Mouse (Mus musculus) forebrain, embryonic 15.5 days (tissue): ENCODE measurements around the gene Il1rapl1. TPM values are rescaled to one million over a fixed set of nuclear protein-coding genes. Genes with fewer than 3 reads are reported as not detected.

Source experiments
- ATAC-seq: fragments of 200-750 bp; cut with Nextera tagmentation; replicated peaks from 2 replicates; pipeline ENCODE4 v1.8.0; 2017; ENCODE audit warnings: mild to moderate bottlenecking, moderate TSS enrichment, moderate library complexity
- H3K27ac ChIP-seq: fragments of 300-500 bp; sonication (generic); replicated peaks from 2 replicates; pipeline ENCODE4 v1.5.1; 2015; ENCODE audit warnings: mild to moderate bottlenecking, inconsistent platforms
- H3K27me3 ChIP-seq: fragments of 300-500 bp; sonication (generic); 2 replicates; pipeline ENCODE4 v1.6.1; 2015; ENCODE audit warnings: inconsistent platforms
- H3K36me3 ChIP-seq: fragments of 300-500 bp; sonication (generic); 2 replicates; pipeline ENCODE4 v1.6.1; 2015; ENCODE audit warnings: mild to moderate bottlenecking, inconsistent platforms
- H3K4me1 ChIP-seq: fragments of 300-500 bp; sonication (generic); 2 replicates; pipeline ENCODE4 v1.6.1; 2015; ENCODE audit warnings: inconsistent platforms
- H3K4me2 ChIP-seq: fragments of 300-500 bp; sonication (generic); replicated peaks from 2 replicates; pipeline ENCODE4 v1.6.1; 2015; ENCODE audit warnings: mild to moderate bottlenecking, inconsistent platforms
- H3K4me3 ChIP-seq: fragments of 300-500 bp; sonication (generic); 2 replicates; pipeline ENCODE4 v1.5.1; 2015; ENCODE audit warnings: mild to moderate bottlenecking, inconsistent platforms
- H3K9ac ChIP-seq: fragments of 300-500 bp; sonication (generic); replicated peaks from 2 replicates; pipeline ENCODE4 v1.6.1; 2015; ENCODE audit warnings: mild to moderate bottlenecking, inconsistent platforms
- H3K9me3 ChIP-seq: fragments of 300-500 bp; sonication (generic); 2 replicates; pipeline ENCODE4 v1.6.1; 2016; ENCODE audit warnings: inconsistent platforms
- WGBS: fragments of 180-500 bp; shearing (Covaris S2); methylation state at CpG from one replicate; pipeline ENCODE4 v1.1.7; 2015; ENCODE audit warnings: mixed read lengths; 5-methylcytosine and 5-hydroxymethylcytosine counted together
- polyA plus RNA-seq: library from polyadenylated mRNA; unstranded; fragments of >200 nt; fragmentation: Nextera tagmentation; extraction: Ambion mirVana; gene quantifications from 2 replicates; pipeline ENCODE4 v1.2.1, GENCODE M21; 2015

The Il1rapl1 gene
- polyA plus RNA-seq, result 2.9 and 3.4 TPM in 2 replicates

DNA sequence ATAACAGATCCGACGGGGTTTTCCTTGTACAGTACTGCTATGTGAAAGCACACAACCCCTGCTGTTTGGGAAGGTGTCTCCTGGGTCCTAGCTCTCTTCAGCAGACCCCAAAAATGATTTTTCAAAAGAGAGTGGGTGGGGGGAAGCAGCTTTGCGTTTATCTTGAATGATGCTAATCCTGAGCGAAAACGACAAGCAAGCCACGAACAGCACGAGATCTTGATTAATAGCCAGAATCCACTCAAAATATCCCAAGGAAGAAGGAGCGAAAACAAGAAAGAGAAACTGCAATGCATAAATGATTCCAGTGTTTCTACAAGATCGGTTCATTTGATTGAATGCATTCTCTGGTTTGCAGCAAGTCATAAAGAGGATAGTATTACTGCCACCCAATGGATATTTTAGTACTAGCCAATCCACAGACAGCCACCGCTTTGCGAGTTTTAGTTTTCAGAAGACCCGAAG is at the start of gene Il1rapl1:
Gene Il1rapl1, minus strand, starts transcription at position 37 of the 465 bp plus-strand sequence.
- Histone ChIP-seq H3K9ac (peak within 1 kb of the TSS; percentile 44), H3K36me3 (no peaks in the 10 kb centered on the region), H3K9me3 (no peaks in the 10 kb centered on the region), H3K27ac (peak within 1 kb of the TSS; percentile 71), H3K4me1 (no peaks in the 10 kb centered on the region), H3K4me2 (peak within 1 kb of the TSS; percentile 43), H3K27me3 (no peaks in the 10 kb centered on the region), H3K4me3 (peak within 1 kb of the TSS; percentile 42)
- ATAC-seq, result peak; percentile 90
- WGBS, result 17% methylated on average over 12 of the region's 12 CpGs

DNA sequence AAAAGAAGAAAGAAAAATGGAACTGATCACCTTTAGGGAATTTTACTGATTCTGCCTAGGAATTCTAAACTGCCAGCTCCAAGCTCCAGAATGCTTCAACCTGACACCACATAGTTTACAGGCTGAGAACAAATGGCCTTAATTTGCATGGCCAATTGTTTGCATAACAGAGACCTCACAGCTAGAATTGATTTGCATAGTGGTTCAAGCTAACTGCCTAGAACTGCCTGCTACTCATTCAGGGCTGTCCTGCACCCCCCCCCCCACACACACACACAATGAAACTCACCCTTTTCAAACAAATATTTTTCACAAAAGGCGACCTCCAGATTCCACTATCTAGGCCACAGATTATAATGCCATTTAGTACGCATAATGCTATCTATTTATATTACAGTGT is 42.6 kb upstream of the Il1rapl1 start:
- ATAC-seq, result no peak; the same call in 1 of the 2 replicates
- no peaks in the 10 kb centered on the region for H3K9me3 ChIP-seq
- no peak overlapping the region for H3K4me2 ChIP-seq
- H3K4me1 ChIP-seq, result no peaks in the 10 kb centered on the region
- no peaks in the 10 kb centered on the region for H3K36me3 ChIP-seq
- H3K27me3 ChIP-seq, result no peaks in the 10 kb centered on the region
- 33% methylated on average over 2 of the region's 2 CpGs for WGBS
- H3K27ac ChIP-seq, result no peak overlapping the region
- no peak overlapping the region for H3K9ac ChIP-seq
- no peak overlapping the region for H3K4me3 ChIP-seq

- no peak overlapping the region for H3K27ac ChIP-seq
- H3K9ac ChIP-seq, result no peak overlapping the region
- no peaks in the 10 kb centered on the region for H3K27me3 ChIP-seq
- no peak overlapping the region for H3K4me3 ChIP-seq
- WGBS, result 48% methylated on average over 3 of the region's 3 CpGs
- H3K9me3 ChIP-seq, result no peaks in the 10 kb centered on the region
- no peak for ATAC-seq
- H3K4me2 ChIP-seq, result no peak overlapping the region
- no peaks in the 10 kb centered on the region for H3K4me1 ChIP-seq
- no peaks in the 10 kb centered on the region for H3K36me3 ChIP-seq
Observed at GRCm38 (mm10) chrX:88125612-88126011, 10.2 kb upstream of the Il1rapl1 start.

DNA sequence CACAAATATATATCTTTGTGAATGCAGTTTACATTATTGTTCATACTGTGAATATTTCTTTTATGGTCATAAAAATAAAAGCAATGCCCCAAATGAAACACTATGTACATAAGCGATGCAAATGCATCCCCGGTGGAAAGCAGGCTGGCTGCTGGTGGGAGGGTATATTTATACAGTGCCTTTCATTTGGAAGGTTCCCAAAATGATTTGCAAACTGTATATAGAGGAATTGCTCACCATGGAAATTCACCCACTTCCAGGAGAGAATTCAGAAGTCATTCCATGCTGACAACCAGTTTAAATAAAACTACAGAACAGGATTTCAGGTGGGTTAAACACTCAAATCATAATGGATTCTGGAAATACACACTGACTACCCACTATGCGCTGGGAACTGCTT is 4.6 kb upstream of the Il1rapl1 start:
- H3K4me1 ChIP-seq, result no peaks in the 10 kb centered on the region
- no peak overlapping the region for H3K9ac ChIP-seq
- WGBS, result 70% methylated on average over 3 of the region's 3 CpGs
- no peak for ATAC-seq
- no peaks in the 10 kb centered on the region for H3K27me3 ChIP-seq
- no peaks in the 10 kb centered on the region for H3K9me3 ChIP-seq
- H3K4me2 ChIP-seq, result no peak overlapping the region
- no peak overlapping the region for H3K4me3 ChIP-seq
- no peak overlapping the region for H3K27ac ChIP-seq
- no peaks in the 10 kb centered on the region for H3K36me3 ChIP-seq

DNA sequence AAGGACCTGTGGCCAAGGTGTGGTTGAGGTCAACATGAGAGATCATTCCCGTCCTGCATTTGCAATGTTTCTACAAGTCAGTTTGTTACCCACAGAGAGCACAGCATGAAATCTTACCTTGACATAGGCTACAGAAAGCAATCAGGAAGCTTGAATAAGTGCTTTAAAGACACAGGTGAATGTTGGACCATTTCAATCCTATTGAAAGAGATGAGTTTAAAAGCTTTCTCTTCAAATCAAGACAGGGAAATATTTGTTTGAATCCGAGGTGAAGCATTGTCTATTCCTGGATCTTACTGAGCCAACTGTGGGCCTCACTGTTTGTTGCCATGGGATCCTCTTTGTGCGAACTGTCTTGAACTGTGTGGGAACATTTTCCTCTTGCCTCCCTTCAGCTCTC is 2.4 kb upstream of the Il1rapl1 start:
- H3K4me3 ChIP-seq, result no peak overlapping the region
- no peak overlapping the region for H3K9ac ChIP-seq
- no peak overlapping the region for H3K4me2 ChIP-seq
- H3K36me3 ChIP-seq, result no peaks in the 10 kb centered on the region
- no peak for ATAC-seq
- H3K9me3 ChIP-seq, result no peaks in the 10 kb centered on the region
- H3K4me1 ChIP-seq, result no peaks in the 10 kb centered on the region
- no peak overlapping the region for H3K27ac ChIP-seq
- 37% methylated on average over 3 of the region's 3 CpGs for WGBS
- H3K27me3 ChIP-seq, result no peaks in the 10 kb centered on the region

DNA sequence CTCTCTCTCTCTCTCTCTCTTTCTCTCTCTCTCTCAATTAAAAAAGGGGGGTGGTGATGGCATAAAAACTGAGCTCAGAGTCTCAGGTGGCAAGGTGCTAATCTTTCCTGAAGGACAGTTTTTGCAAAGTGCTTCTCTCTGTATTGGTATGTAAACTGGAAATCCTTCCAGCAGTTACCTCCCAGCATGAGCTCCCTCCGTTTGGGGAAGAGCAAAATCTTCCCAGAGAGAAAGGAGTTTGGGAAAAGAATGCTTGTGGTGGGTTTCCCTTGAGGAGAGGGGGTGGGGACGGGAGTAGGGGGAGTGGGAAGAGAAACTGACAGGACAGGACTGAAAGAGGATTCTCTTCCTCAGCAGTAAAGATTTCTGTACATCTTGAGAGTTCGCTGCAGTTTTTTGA is 881 bp upstream of the Il1rapl1 start:
- H3K9ac ChIP-seq, result peak overlapping the region; percentile 25; the same call in 1 of the 2 replicates
- no peaks in the 10 kb centered on the region for H3K36me3 ChIP-seq
- no peaks in the 10 kb centered on the region for H3K27me3 ChIP-seq
- no peaks in the 10 kb centered on the region for H3K4me1 ChIP-seq
- no peak overlapping the region for H3K27ac ChIP-seq
- peak overlapping the region; percentile 43 for H3K4me2 ChIP-seq
- peak overlapping the region; percentile 42; the same call in 1 of the 2 replicates for H3K4me3 ChIP-seq
- H3K9me3 ChIP-seq, result no peaks in the 10 kb centered on the region
- WGBS, result 13% methylated on average over 3 of the region's 3 CpGs
- ATAC-seq, result no peak

- peak overlapping the region; percentile 43 for H3K4me2 ChIP-seq
- H3K9me3 ChIP-seq, result no peaks in the 10 kb centered on the region
- no peak overlapping the region for H3K27ac ChIP-seq
- no peak for ATAC-seq
- H3K4me1 ChIP-seq, result no peaks in the 10 kb centered on the region
- WGBS, result 55% methylated on average over 6 of the region's 6 CpGs
- peak overlapping the region; percentile 42 for H3K4me3 ChIP-seq
- H3K9ac ChIP-seq, result no peak overlapping the region
- H3K27me3 ChIP-seq, result no peaks in the 10 kb centered on the region
- no peaks in the 10 kb centered on the region for H3K36me3 ChIP-seq
Observed at GRCm38 (mm10) chrX:88113561-88113960, 1.9 kb downstream of the Il1rapl1 start.

DNA sequence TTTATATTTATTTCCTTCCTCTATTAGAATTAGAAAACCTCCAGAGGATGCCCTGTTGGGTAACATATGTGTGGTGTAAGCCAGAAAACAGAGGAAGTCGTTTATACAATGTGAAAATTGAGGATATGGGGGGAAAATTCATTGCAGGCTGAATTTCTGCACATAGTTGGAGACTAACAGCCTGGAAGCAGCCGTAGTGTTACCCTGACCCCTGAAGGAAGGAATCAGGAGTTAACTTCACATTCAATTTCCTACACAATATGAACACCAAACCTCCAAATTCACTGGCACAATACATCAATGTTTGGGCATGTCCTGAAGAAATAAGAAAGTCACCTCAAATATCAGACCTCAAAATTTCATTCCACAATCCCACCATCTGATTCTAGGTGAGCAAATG is 3.2 kb downstream of the Il1rapl1 start:
- Histone ChIP-seq H3K36me3 (no peaks in the 10 kb centered on the region), H3K27ac (no peak overlapping the region), H3K4me2 (no peak overlapping the region), H3K27me3 (no peaks in the 10 kb centered on the region), H3K4me1 (no peaks in the 10 kb centered on the region), H3K4me3 (no peak overlapping the region), H3K9ac (no peak overlapping the region), H3K9me3 (no peaks in the 10 kb centered on the region)
- ATAC-seq, result no peak
- 32% methylated on average over 2 of the region's 2 CpGs for WGBS

DNA sequence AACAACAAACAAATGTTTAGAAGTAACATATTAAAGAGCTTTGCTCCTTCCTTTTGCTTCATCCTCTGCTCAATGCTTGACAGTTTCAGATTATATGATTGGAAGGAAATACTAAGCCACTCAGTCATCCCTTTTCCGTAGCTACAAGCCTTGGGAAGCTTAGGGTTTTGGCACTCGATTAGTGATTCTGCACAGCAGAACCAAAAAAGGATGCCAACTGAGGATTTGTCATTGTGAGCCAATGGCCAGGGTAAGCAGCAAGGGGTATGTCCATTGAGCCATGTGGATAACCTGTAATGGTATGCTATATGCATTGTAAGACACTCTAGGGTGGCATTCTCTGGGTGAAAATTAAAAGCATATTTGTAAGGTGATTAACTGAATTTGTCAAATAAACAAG is 5.7 kb downstream of the Il1rapl1 start:
- Histone ChIP-seq H3K4me1 (no peaks in the 10 kb centered on the region), H3K27me3 (no peaks in the 10 kb centered on the region), H3K27ac (no peak overlapping the region), H3K9me3 (no peaks in the 10 kb centered on the region), H3K36me3 (no peaks in the 10 kb centered on the region), H3K4me2 (no peak overlapping the region), H3K4me3 (no peak overlapping the region), H3K9ac (no peak overlapping the region)
- whole genome bisulfite sequencing, result 52% methylated on average over 2 of the region's 2 CpGs
- no peak for ATAC-seq

GRCm38 (mm10) chrX:88093936-88094569 is 21.4 kb downstream of the Il1rapl1 start:
- H3K4me1 ChIP-seq, result no peaks in the 10 kb centered on the region
- H3K4me2 ChIP-seq, result no peak overlapping the region
- H3K27me3 ChIP-seq, result no peaks in the 10 kb centered on the region
- H3K4me3 ChIP-seq, result no peak overlapping the region
- no peaks in the 10 kb centered on the region for H3K36me3 ChIP-seq
- ATAC-seq, result no peak
- no peak overlapping the region for H3K9ac ChIP-seq
- H3K27ac ChIP-seq, result no peak overlapping the region
- no peaks in the 10 kb centered on the region for H3K9me3 ChIP-seq

DNA sequence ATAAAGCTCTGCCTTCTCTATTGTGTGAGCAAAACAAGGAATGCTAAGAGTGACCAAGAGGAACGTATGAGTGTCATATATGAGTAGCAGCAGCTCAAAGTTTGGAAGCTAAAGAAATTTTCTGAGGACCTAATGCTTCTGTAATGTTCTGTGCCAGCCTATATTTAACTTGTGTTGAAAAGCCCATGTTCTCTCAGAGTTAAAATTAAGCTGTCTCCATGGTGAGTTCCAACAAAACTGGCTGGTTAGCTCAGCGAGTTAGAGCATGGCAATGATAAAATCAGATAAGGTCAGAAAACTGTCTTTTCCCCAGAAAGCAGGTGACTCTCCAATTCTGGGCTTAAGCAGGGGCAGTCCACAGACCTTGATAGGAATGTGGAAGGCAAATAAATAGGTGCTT is 25.6 kb downstream of the Il1rapl1 start:
- Histone ChIP-seq H3K27ac (no peak overlapping the region), H3K9ac (no peak overlapping the region), H3K36me3 (no peaks in the 10 kb centered on the region), H3K4me3 (no peak overlapping the region), H3K4me2 (no peak overlapping the region), H3K4me1 (no peaks in the 10 kb centered on the region), H3K27me3 (no peaks in the 10 kb centered on the region), H3K9me3 (no peaks in the 10 kb centered on the region)
- 71% methylated on average over 2 of the region's 2 CpGs for WGBS
- no peak for ATAC-seq

GRCm38 (mm10) chrX:88072741-88073419 is 42.6 kb downstream of the Il1rapl1 start:
- Histone ChIP-seq H3K9ac (no peak overlapping the region), H3K4me3 (no peak overlapping the region), H3K9me3 (no peaks in the 10 kb centered on the region), H3K27me3 (no peaks in the 10 kb centered on the region), H3K27ac (no peak overlapping the region), H3K36me3 (no peaks in the 10 kb centered on the region), H3K4me2 (no peak overlapping the region), H3K4me1 (no peaks in the 10 kb centered on the region)
- WGBS, result 35% methylated on average over 7 of the region's 7 CpGs
- ATAC-seq, result no peak
